ENCODE assay signal across 28 mouse cellular contexts in the genomic region with DNA sequence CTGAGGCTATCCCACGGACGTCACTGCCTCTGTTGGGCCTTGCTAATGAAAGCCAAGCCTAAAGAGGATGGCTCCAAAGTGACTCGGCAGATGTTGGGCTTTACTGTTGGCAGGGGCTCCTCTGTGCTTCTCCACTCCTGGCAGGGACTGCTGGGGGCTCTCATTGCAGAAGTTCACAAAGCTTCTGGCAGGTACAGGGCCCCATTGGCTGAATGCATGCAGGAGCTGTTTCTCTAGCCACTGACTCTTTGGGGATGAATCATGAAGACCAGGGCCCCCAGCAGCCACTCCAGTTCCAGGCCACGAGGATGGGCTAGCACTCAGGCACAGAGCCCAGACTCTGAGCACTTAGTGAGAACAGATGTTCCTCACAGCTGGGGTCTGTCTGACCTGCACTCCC. TPM values are rescaled to one million over a fixed set of nuclear protein-coding genes. Genes with fewer than 3 reads are reported as not detected.
DNase-seq lines count a peak whose midpoint lies in the region; ATAC-seq and TF ChIP-seq lines count a peak whose summit lies in the region.
"Had no signal": no experiment of that assay in that cellular context is flagged by ENCODE, and none has a peak within 500 bp of the region (broad histone marks: within the 10 kb centered on the region; RNA-seq: fewer than 3 reads in every experiment).

No protein-coding gene starts in this region.

- peak; percentile 23 for DNase-seq in gastrocnemius, adult 2 months
- no peak for DNase-seq in gastrocnemius, adult 18-20 months (ENCODE audit: low spot score)
- DNase-seq in heart, postnatal 10 days: peak; percentile 38 to 48
- no peak for DNase-seq in heart, embryonic 10.5 days (ENCODE audit: low spot score)
- no peak for DNase-seq in midbrain, embryonic 10.5 days (ENCODE audit: low spot score)
- no peak for DNase-seq in hindbrain, embryonic 11.5 days (ENCODE audit: low spot score)
- DNase-seq: adrenal gland, postnatal 14 days; cerebellum, adult 18-20 months; cerebellum, adult 9-11 months; cerebellum, postnatal 36 days; forebrain, postnatal 0 days; heart, postnatal 36 days; kidney, adult 11 months; kidney, adult 9 months had no signal

- intact Hi-C loops in gastrocnemius, adult 2 months (cut with DNase I): no loop called here
- intact Hi-C loops in heart, postnatal 10 days (cut with DNase I): no loop called here

- H3K27ac ChIP-seq in gastrocnemius, adult 2 months: no peak overlapping the region
- H3K27ac ChIP-seq in heart, embryonic 10.5 days: no peak overlapping the region
- 0 out of 2 replicates have a peak overlapping the region, but pooled peaks have one; percentile 13 for H3K27ac ChIP-seq in midbrain, embryonic 10.5 days (replicated peaks)
- H3K27ac ChIP-seq in midbrain, embryonic 16.5 days (ENCODE audit: low read length): no peak overlapping the region
- peak overlapping the region; percentile 19; the same call in 1 of the 2 replicates for H3K27ac ChIP-seq in limb, embryonic 15.5 days
- H3K27ac ChIP-seq in hindbrain, embryonic 11.5 days (ENCODE audit: low read depth, low read length): no peak overlapping the region
- H3K27ac ChIP-seq: forebrain, embryonic 13.5 days; hindbrain, embryonic 13.5 days; hindbrain, postnatal 0 days had no signal

- TF ChIP-seq CTCF in gastrocnemius, adult 2 months (IDR thresholded peaks at IDR 0.05): no peak

- H3K27me3 ChIP-seq in heart, embryonic 10.5 days (ENCODE audit: insufficient read depth, poor library complexity, severe bottlenecking): peaks cover 43% of the 10 kb centered on the region; the same call in 1 of the 2 replicates
- no peaks in the 10 kb centered on the region for H3K27me3 ChIP-seq in midbrain, embryonic 10.5 days (ENCODE audit: low read depth, poor library complexity, severe bottlenecking)
- no peaks in the 10 kb centered on the region for H3K27me3 ChIP-seq in midbrain, embryonic 16.5 days (ENCODE audit: control insufficient read depth, insufficient read depth, low read depth, low read length)
- 0 out of 2 replicates have a peak, but pooled peaks cover 3% of the 10 kb centered on the region for H3K27me3 ChIP-seq in limb, embryonic 15.5 days
- no peaks in the 10 kb centered on the region for H3K27me3 ChIP-seq in hindbrain, embryonic 11.5 days (ENCODE audit: control insufficient read depth, insufficient read depth, low read length)
- H3K27me3 ChIP-seq: forebrain, embryonic 13.5 days; hindbrain, embryonic 13.5 days had no signal

- no peak overlapping the region for H3K4me2 ChIP-seq in midbrain, embryonic 16.5 days (ENCODE audit: low read length)
- H3K4me2 ChIP-seq in limb, embryonic 15.5 days: no peak overlapping the region
- no peak overlapping the region for H3K4me2 ChIP-seq in hindbrain, embryonic 11.5 days (replicated peaks; ENCODE audit: low read depth, low read length)
- H3K4me2 ChIP-seq: forebrain, embryonic 13.5 days; hindbrain, embryonic 13.5 days had no signal

- no peak overlapping the region for H3K4me3 ChIP-seq in gastrocnemius, adult 2 months
- no peak overlapping the region for H3K4me3 ChIP-seq in heart, embryonic 10.5 days
- H3K4me3 ChIP-seq in midbrain, embryonic 10.5 days: no peak overlapping the region
- no peak overlapping the region for H3K4me3 ChIP-seq in midbrain, embryonic 16.5 days (ENCODE audit: low read depth, low read length)
- H3K4me3 ChIP-seq in limb, embryonic 15.5 days: no peak overlapping the region
- H3K4me3 ChIP-seq in hindbrain, embryonic 11.5 days (ENCODE audit: low read depth, low read length): no peak overlapping the region
- H3K4me3 ChIP-seq: forebrain, embryonic 13.5 days; hindbrain, embryonic 13.5 days had no signal

- no peaks in the 10 kb centered on the region for H3K9me3 ChIP-seq in heart, embryonic 10.5 days
- no peaks in the 10 kb centered on the region for H3K9me3 ChIP-seq in midbrain, embryonic 10.5 days (replicated peaks)
- H3K9me3 ChIP-seq in midbrain, embryonic 16.5 days (replicated peaks; ENCODE audit: control insufficient read depth, low read length, poor library complexity, severe bottlenecking): no peaks in the 10 kb centered on the region
- H3K9me3 ChIP-seq in limb, embryonic 15.5 days: no peaks in the 10 kb centered on the region
- no peaks in the 10 kb centered on the region for H3K9me3 ChIP-seq in hindbrain, embryonic 11.5 days (ENCODE audit: control insufficient read depth, low read length)
- H3K9me3 ChIP-seq: forebrain, embryonic 13.5 days; hindbrain, embryonic 13.5 days had no signal

- H3K36me3 ChIP-seq in heart, embryonic 10.5 days: no peaks in the 10 kb centered on the region
- H3K36me3 ChIP-seq in midbrain, embryonic 10.5 days: no peaks in the 10 kb centered on the region
- H3K36me3 ChIP-seq in midbrain, embryonic 16.5 days (ENCODE audit: control insufficient read depth, insufficient read depth, low read length): no peaks in the 10 kb centered on the region
- no peaks in the 10 kb centered on the region for H3K36me3 ChIP-seq in limb, embryonic 15.5 days
- no peaks in the 10 kb centered on the region for H3K36me3 ChIP-seq in hindbrain, embryonic 11.5 days (ENCODE audit: control insufficient read depth, insufficient read depth, low read length)
- H3K36me3 ChIP-seq: hindbrain, embryonic 13.5 days had no signal

- ATAC-seq in midbrain, embryonic 16.5 days: no peak
- ATAC-seq in limb, embryonic 15.5 days (ENCODE audit: insufficient number of reproducible peaks, low FRiP score, low TSS enrichment, low read depth): no peak
- no peak for ATAC-seq in hindbrain, embryonic 11.5 days (ENCODE audit: low FRiP score)
- ATAC-seq: activated CD4-positive, CD25-positive, alpha-beta regulatory T cell, adult 4 months; forebrain, embryonic 13.5 days; forebrain, postnatal 0 days; hindbrain, postnatal 0 days; Patski had no signal

- H3K9ac ChIP-seq in midbrain, embryonic 16.5 days (ENCODE audit: low read depth, low read length): no peak overlapping the region
- H3K9ac ChIP-seq in limb, embryonic 15.5 days: no peak overlapping the region
- no peak overlapping the region for H3K9ac ChIP-seq in hindbrain, embryonic 11.5 days (ENCODE audit: low read depth, low read length)
- H3K9ac ChIP-seq: forebrain, embryonic 13.5 days; forebrain, postnatal 0 days; hindbrain, embryonic 13.5 days had no signal

- no peaks in the 10 kb centered on the region for H3K4me1 ChIP-seq in heart, embryonic 10.5 days
- no peaks in the 10 kb centered on the region for H3K4me1 ChIP-seq in midbrain, embryonic 10.5 days
- no peaks in the 10 kb centered on the region for H3K4me1 ChIP-seq in midbrain, embryonic 16.5 days (ENCODE audit: control insufficient read depth, insufficient read depth, low read length)
- peaks cover 19% of the 10 kb centered on the region for H3K4me1 ChIP-seq in limb, embryonic 15.5 days
- no peaks in the 10 kb centered on the region for H3K4me1 ChIP-seq in hindbrain, embryonic 11.5 days (replicated peaks; ENCODE audit: control insufficient read depth, insufficient read depth, low read length)
- H3K4me1 ChIP-seq: forebrain, embryonic 13.5 days; hindbrain, embryonic 13.5 days had no signal

- WGBS in heart, embryonic 10.5 days: 54% methylated on average over 4 of the region's 4 CpGs
- 77% methylated on average over 4 of the region's 4 CpGs for WGBS in midbrain, embryonic 10.5 days
- WGBS in midbrain, embryonic 16.5 days: 65% methylated on average over 4 of the region's 4 CpGs
- 39% methylated on average over 4 of the region's 4 CpGs for WGBS in limb, embryonic 15.5 days
- 58% methylated on average over 4 of the region's 4 CpGs for WGBS in hindbrain, embryonic 11.5 days

RNA-seq across cellular contexts. Expression of a gene that starts 15.2 kb away (rescaled TPM):
- total RNA-seq in gastrocnemius, adult 2 months (2021): not detected
- not detected for total RNA-seq in gastrocnemius, adult 18-20 months (2021)
- not detected for total RNA-seq in heart, postnatal 10 days (2021)
- polyA plus RNA-seq in heart, embryonic 10.5 days (2016; fragmentation: Nextera tagmentation; extraction: Ambion mirVana): not detected in 2 replicates
- not detected in 2 replicates for polyA plus RNA-seq in midbrain, embryonic 10.5 days (2016; fragmentation: Nextera tagmentation; extraction: Ambion mirVana)
- polyA plus RNA-seq in midbrain, embryonic 16.5 days (2015; fragmentation: Nextera tagmentation; extraction: Ambion mirVana): not detected in 2 replicates
- polyA plus RNA-seq in limb, embryonic 15.5 days (2015; fragmentation: Nextera tagmentation; extraction: Ambion mirVana): not detected in 2 replicates
- polyA plus RNA-seq in hindbrain, embryonic 11.5 days (2014; fragmentation: Nextera tagmentation; extraction: Ambion mirVana): not detected in 2 replicates
- total RNA-seq: adrenal gland, adult 18-20 months; adrenal gland, postnatal 14 days; forebrain, postnatal 0 days; gastrocnemius, postnatal 4 days; heart, adult 8-10 months; heart, postnatal 36 days; hindbrain, postnatal 0 days; MEL had no signal
- polyA plus RNA-seq: activated CD4-positive, CD25-positive, alpha-beta regulatory T cell, adult 4 months; C2C12; forebrain, embryonic 13.5 days; forebrain, postnatal 0 days; heart, embryonic 14.5 days; hindbrain, embryonic 13.5 days; hindbrain, postnatal 0 days; intestine, embryonic 14.5 days had no signal

RNA-seq across cellular contexts. Expression of a gene that starts 31.7 kb away (rescaled TPM):
- 1 to 10 TPM; 2.0 to 2.3 TPM for total RNA-seq in gastrocnemius, adult 2 months (2021)
- 1 to 10 TPM; 1.4 to 2.2 TPM for total RNA-seq in gastrocnemius, adult 18-20 months (2021)
- total RNA-seq in heart, postnatal 10 days (2021): 10 to 100 TPM in 1 of 2 experiments, 1 to 10 TPM in 1; 8.6 to 10.3 TPM
- 120 and 132 TPM in 2 replicates for polyA plus RNA-seq in heart, embryonic 10.5 days (2016; fragmentation: Nextera tagmentation; extraction: Ambion mirVana)
- 18.4 and 21.2 TPM in 2 replicates for polyA plus RNA-seq in midbrain, embryonic 10.5 days (2016; fragmentation: Nextera tagmentation; extraction: Ambion mirVana)
- polyA plus RNA-seq in midbrain, embryonic 16.5 days (2015; fragmentation: Nextera tagmentation; extraction: Ambion mirVana): 7.1 and 9.7 TPM in 2 replicates
- 17.6 and 24.6 TPM in 2 replicates for polyA plus RNA-seq in limb, embryonic 15.5 days (2015; fragmentation: Nextera tagmentation; extraction: Ambion mirVana)
- 9.7 and 9.8 TPM in 2 replicates for polyA plus RNA-seq in hindbrain, embryonic 11.5 days (2014; fragmentation: Nextera tagmentation; extraction: Ambion mirVana)

RNA-seq across cellular contexts. Expression of a gene that starts 46.2 kb away (rescaled TPM):
- 10 to 100 TPM; 24.4 to 29.0 TPM for total RNA-seq in gastrocnemius, adult 2 months (2021)
- total RNA-seq in gastrocnemius, adult 18-20 months (2021): 10 to 100 TPM; 26.3 to 27.8 TPM
- total RNA-seq in heart, postnatal 10 days (2021): 10 to 100 TPM; 38.6 to 42.2 TPM
- 18.5 and 27.0 TPM in 2 replicates for polyA plus RNA-seq in heart, embryonic 10.5 days (2016; fragmentation: Nextera tagmentation; extraction: Ambion mirVana)
- polyA plus RNA-seq in midbrain, embryonic 10.5 days (2016; fragmentation: Nextera tagmentation; extraction: Ambion mirVana): 21.3 and 23.0 TPM in 2 replicates
- polyA plus RNA-seq in midbrain, embryonic 16.5 days (2015; fragmentation: Nextera tagmentation; extraction: Ambion mirVana): 12.9 and 17.3 TPM in 2 replicates
- polyA plus RNA-seq in limb, embryonic 15.5 days (2015; fragmentation: Nextera tagmentation; extraction: Ambion mirVana): 14.7 and 17.1 TPM in 2 replicates
- 11.8 and 14.2 TPM in 2 replicates for polyA plus RNA-seq in hindbrain, embryonic 11.5 days (2014; fragmentation: Nextera tagmentation; extraction: Ambion mirVana)

Comparison
In these comparisons a context has a peak if more than half of its experiments do, and no peak if none do; other contexts are left out.
1. DNase-seq: peak in gastrocnemius, adult 2 months (single experiment) and heart, postnatal 10 days (2 of 2); none in gastrocnemius, adult 18-20 months (single experiment), heart, embryonic 10.5 days (single experiment), midbrain, embryonic 10.5 days (single experiment) and hindbrain, embryonic 11.5 days (single experiment).
2. H3K27ac ChIP-seq: peak in midbrain, embryonic 10.5 days (single experiment) and limb, embryonic 15.5 days (single experiment); none in gastrocnemius, adult 2 months (single experiment), heart, embryonic 10.5 days (single experiment), midbrain, embryonic 16.5 days (single experiment) and hindbrain, embryonic 11.5 days (single experiment).